ENCODE assay signal across 11 mouse cellular contexts in the genomic region with DNA sequence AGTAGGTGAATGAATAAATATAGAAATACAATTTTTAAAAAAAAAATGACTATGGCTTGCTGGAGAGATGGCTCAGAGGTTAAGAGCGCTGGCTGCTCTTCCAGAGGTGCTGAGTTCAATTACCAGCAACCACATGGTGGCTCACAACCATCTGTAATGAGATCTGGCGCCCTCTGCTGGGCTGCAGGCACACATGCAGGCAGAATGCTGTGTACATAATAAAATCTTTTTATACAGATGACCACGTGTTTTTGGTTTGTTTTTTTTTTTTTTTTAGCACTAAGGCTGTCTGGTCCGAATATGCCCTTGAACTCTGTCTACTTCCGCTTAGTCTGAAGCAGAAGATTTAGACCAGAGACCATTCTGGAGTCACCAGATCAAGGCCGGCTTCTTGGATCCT.
DNase-seq lines count a peak whose midpoint lies in the region; TF ChIP-seq lines count a peak whose summit lies in the region.
"Had no signal": no experiment of that assay in that cellular context is flagged by ENCODE, and none has a peak within 500 bp of the region (broad histone marks: within the 10 kb centered on the region; RNA-seq: fewer than 3 reads in every experiment).

No protein-coding gene starts in this region.

- H3K36me3 ChIP-seq in splenic B cell, adult 2 months (ENCODE audit: control insufficient read depth, insufficient read depth, low read length, poor library complexity, severe bottlenecking): no peaks in the 10 kb centered on the region
- H3K36me3 ChIP-seq: embryonic facial prominence, embryonic 12.5 days; hindbrain, embryonic 15.5 days had no signal

- peaks cover 10% of the 10 kb centered on the region for H3K4me1 ChIP-seq in cerebellum, adult 2 months (ENCODE audit: control insufficient read depth, insufficient read depth, low read length)
- peaks cover 24% of the 10 kb centered on the region for H3K4me1 ChIP-seq in lung, adult 2 months (ENCODE audit: control insufficient read depth, insufficient read depth, low read length)

- no peak overlapping the region for H3K27ac ChIP-seq in cerebellum, adult 2 months (ENCODE audit: insufficient read depth, low read length)
- H3K27ac ChIP-seq: hindbrain, embryonic 15.5 days had no signal

- no peak for TF ChIP-seq POLR2A in cerebellum, adult 2 months (IDR thresholded peaks at IDR 0.05; ENCODE audit: borderline replicate concordance, insufficient read depth, low read length)
- no peak for TF ChIP-seq POLR2A in lung, adult 2 months (IDR thresholded peaks at IDR 0.05; ENCODE audit: borderline replicate concordance, extremely low read depth, low read depth, low read length)
- no peak for TF ChIP-seq POLR2A in brain, embryonic 14.5 days (IDR thresholded peaks at IDR 0.05; ENCODE audit: borderline replicate concordance, extremely low read depth, insufficient read depth, insufficient read length, poor library complexity, severe bottlenecking)

- no peaks in the 10 kb centered on the region for H3K27me3 ChIP-seq in cerebellum, adult 2 months (ENCODE audit: control insufficient read depth, insufficient read depth, low read length)
- H3K27me3 ChIP-seq in splenic B cell, adult 2 months (ENCODE audit: control insufficient read depth, insufficient read depth, low read length, poor library complexity, severe bottlenecking): no peaks in the 10 kb centered on the region
- H3K27me3 ChIP-seq: embryonic facial prominence, embryonic 12.5 days; hindbrain, embryonic 15.5 days had no signal

- H3K4me3 ChIP-seq in cerebellum, adult 2 months (replicated peaks; ENCODE audit: insufficient read depth, low read depth, low read length): no peak overlapping the region
- H3K4me3 ChIP-seq in lung, adult 2 months (replicated peaks; ENCODE audit: extremely low read depth, low read depth, low read length): no peak overlapping the region
- H3K4me3 ChIP-seq: embryonic facial prominence, embryonic 12.5 days; hindbrain, embryonic 15.5 days had no signal

- 68% methylated on average over 6 of the region's 6 CpGs for WGBS in cerebellum, adult 2 months
- WGBS in lung, adult 2 months: 55% methylated on average over 6 of the region's 6 CpGs

- no peak for DNase-seq in cerebellum, adult 2 months
- DNase-seq in cerebellum, postnatal 36 days: no peak
- DNase-seq in lung, adult 2 months: no peak
- no peak for DNase-seq in lung, adult 18-20 months
- DNase-seq in brain, embryonic 14.5 days (ENCODE audit: low read depth): no peak
- peak; percentile 75 for DNase-seq in splenic B cell, adult 2 months (ENCODE audit: low read depth, low spot score)
- DNase-seq in cerebellum, adult 9-10 months: no peak
- DNase-seq in gastrocnemius, adult 8-10 months (ENCODE audit: low spot score in 2 of 2): no peak
- DNase-seq: right cerebral cortex, postnatal 4 days had no signal

- TF ChIP-seq CTCF in cerebellum, adult 2 months (IDR thresholded peaks at IDR 0.05; ENCODE audit: borderline replicate concordance, insufficient read depth, low read depth, low read length): peak; percentile 57
- TF ChIP-seq CTCF in lung, adult 2 months (IDR thresholded peaks at IDR 0.05; ENCODE audit: insufficient read depth, low read length): peak; percentile 70
- peak; percentile 60 for TF ChIP-seq CTCF in brain, embryonic 14.5 days (IDR thresholded peaks at IDR 0.05; ENCODE audit: borderline replicate concordance, extremely low read depth, insufficient read depth, insufficient read length)
